In genomic region chr5:99459007-99459406, GRCm38 (mm10) we compare ENCODE assay signal across 17 mouse cellular contexts.
A peak's percentile ranks its signal among the peaks of the same experiment; 100 is the strongest.
DNase-seq lines count a peak whose midpoint lies in the region; TF ChIP-seq lines count a peak whose summit lies in the region.
"Had no signal": no experiment of that assay in that cellular context is flagged by ENCODE, and none has a peak within 500 bp of the region (broad histone marks: within the 10 kb centered on the region; RNA-seq: fewer than 3 reads in every experiment).

No protein-coding gene starts in this region.

- no peak overlapping the region for H3K4me3 ChIP-seq in bone marrow macrophage, adult 2 months (ENCODE audit: insufficient read depth, low read length)
- no peak overlapping the region for H3K4me3 ChIP-seq in macrophage (ENCODE audit: inconsistent target)
- H3K4me3 ChIP-seq: embryonic facial prominence, embryonic 12.5 days; heart, embryonic 12.5 days; hindbrain, embryonic 12.5 days had no signal

- H3K4me1 ChIP-seq in bone marrow macrophage, adult 2 months (ENCODE audit: control insufficient read depth, insufficient read depth, low read length): peaks cover 13% of the 10 kb centered on the region
- H3K4me1 ChIP-seq: embryonic facial prominence, embryonic 12.5 days; hindbrain, embryonic 12.5 days had no signal

- H3K79me2 ChIP-seq in macrophage (ENCODE audit: inconsistent target): no peaks in the 10 kb centered on the region

- intact Hi-C loops in left cerebral cortex, postnatal 4 days (cut with DNase I): no loop called here

- 86% methylated on average over 6 of the region's 6 CpGs for WGBS in macrophage (ENCODE audit: missing documents)

- peak overlapping the region; percentile 7; the same call in 1 of the 2 replicates for H3K27ac ChIP-seq in bone marrow macrophage, adult 2 months (ENCODE audit: insufficient read depth, low read depth, low read length)
- peak overlapping the region; percentile 19 for H3K27ac ChIP-seq in macrophage
- H3K27ac ChIP-seq: embryonic facial prominence, embryonic 12.5 days; hindbrain, embryonic 12.5 days had no signal

- no peak for TF ChIP-seq POLR2A in bone marrow macrophage, adult 2 months (IDR thresholded peaks at IDR 0.05; ENCODE audit: borderline replicate concordance, low read depth, low read length)

- no peak for TF ChIP-seq CTCF in bone marrow macrophage, adult 2 months (IDR thresholded peaks at IDR 0.05; ENCODE audit: low read depth, low read length)

- DNase-seq in left cerebral cortex, adult 11 months (ENCODE audit: low spot score): peak; percentile 43
- DNase-seq in left cerebral cortex, postnatal 4 days: no peak
- peak; percentile 88 for DNase-seq in brain, adult 2 months (ENCODE audit: low read depth, low spot score)
- DNase-seq in adrenal gland, postnatal 4 days (ENCODE audit: low spot score in 2 of 2): no peak
- no peak for DNase-seq in thymus, postnatal 4 days
- DNase-seq in layer of hippocampus, postnatal 10 days (ENCODE audit: low spot score in 2 of 2): no peak
- DNase-seq: adrenal gland, adult 2 months; adrenal gland, postnatal 25 days; cerebellum, adult 11-12 months; cerebellum, adult 9-10 months; cerebellum, postnatal 25 days; gastrocnemius, postnatal 14 days had no signal

- no peaks in the 10 kb centered on the region for H3K36me3 ChIP-seq in macrophage (ENCODE audit: inconsistent target)
- H3K36me3 ChIP-seq: embryonic facial prominence, embryonic 12.5 days; heart, embryonic 12.5 days; hindbrain, embryonic 12.5 days had no signal

Comparison
In these comparisons a context has a peak if more than half of its experiments do, and no peak if none do; other contexts are left out.
1. DNase-seq: peak in left cerebral cortex, adult 11 months (single experiment) and brain, adult 2 months (single experiment); none in left cerebral cortex, postnatal 4 days (single experiment), adrenal gland, postnatal 4 days (0 of 2), thymus, postnatal 4 days (single experiment) and layer of hippocampus, postnatal 10 days (0 of 2).